Mouse (Mus musculus) hematopoietic stem cell, adult 5-6 weeks (primary cell): ENCODE results near the gene Sptlc2. TPM values are rescaled to one million over a fixed set of nuclear protein-coding genes. Genes with fewer than 3 reads are reported as not detected.
"Not testable (repeated sequence)": the region's sequence is repeated elsewhere in the genome, so short reads cannot be mapped to it uniquely, and the experiment has no call there.

Experiments
- ATAC-seq, 2 experiments: fragments of 125-278 bp in 1 of 2; replicated peaks in 1 of 2; 2 replicates each; pipeline ENCODE4 v1.8.0; 2016 to 2017; ENCODE audit warnings: inconsistent platforms in 2 of 2, mild to moderate bottlenecking in 2 of 2, moderate number of reproducible peaks in 2 of 2, low read depth in 1 of 2, moderate TSS enrichment in 1 of 2; ENCODE audit not compliant: low FRiP score in 2 of 2, poor library complexity in 2 of 2, severe bottlenecking in 2 of 2, insufficient read depth in 1 of 2, low TSS enrichment in 1 of 2
- total RNA-seq: library from RNA; stranded (forward); fragments of 172-1452, 232-1000 nt; gene quantifications from 2 replicates; pipeline ENCODE4 v1.2.3, GENCODE M21; 2017

Sptlc2 gene
- total RNA-seq, 1 experiment from 2014 or later, result 76.4 TPM

DNA sequence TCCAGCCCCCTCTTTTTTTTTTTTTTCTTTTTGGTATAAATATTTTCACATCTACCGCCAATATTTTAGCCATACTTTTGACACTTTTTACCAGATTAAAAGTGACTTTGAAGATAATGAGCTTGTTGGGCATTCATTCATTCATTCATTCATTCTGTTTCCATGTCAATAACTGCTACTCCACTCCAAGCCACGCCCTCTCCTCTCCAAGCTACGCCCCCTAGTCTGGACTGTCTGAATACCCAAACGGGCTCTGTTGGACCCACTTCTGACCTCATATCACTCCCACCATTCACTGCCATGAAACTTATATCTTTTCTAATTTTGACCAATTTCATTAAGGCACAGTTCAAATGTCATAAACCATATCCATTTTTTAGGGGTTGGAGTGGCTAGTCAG, 87.0 kb downstream of the Sptlc2 start:
- ATAC-seq, result no peak

DNA sequence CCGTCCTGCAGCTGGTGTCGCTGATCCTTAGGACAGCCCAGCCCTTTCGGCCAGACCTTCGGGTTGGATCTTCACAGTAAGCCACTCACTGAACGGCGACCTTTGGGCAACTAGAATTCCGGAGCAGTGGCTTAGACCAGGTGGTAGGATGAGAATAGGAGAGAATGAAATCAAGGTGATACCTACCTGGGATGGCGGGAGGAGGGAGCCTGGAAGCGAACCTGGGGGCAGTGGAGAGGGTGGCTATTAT, 87.8 kb downstream of the Sptlc2 start:
- ATAC-seq, result no peak; a peak in 1 of 4 replicates

DNA sequence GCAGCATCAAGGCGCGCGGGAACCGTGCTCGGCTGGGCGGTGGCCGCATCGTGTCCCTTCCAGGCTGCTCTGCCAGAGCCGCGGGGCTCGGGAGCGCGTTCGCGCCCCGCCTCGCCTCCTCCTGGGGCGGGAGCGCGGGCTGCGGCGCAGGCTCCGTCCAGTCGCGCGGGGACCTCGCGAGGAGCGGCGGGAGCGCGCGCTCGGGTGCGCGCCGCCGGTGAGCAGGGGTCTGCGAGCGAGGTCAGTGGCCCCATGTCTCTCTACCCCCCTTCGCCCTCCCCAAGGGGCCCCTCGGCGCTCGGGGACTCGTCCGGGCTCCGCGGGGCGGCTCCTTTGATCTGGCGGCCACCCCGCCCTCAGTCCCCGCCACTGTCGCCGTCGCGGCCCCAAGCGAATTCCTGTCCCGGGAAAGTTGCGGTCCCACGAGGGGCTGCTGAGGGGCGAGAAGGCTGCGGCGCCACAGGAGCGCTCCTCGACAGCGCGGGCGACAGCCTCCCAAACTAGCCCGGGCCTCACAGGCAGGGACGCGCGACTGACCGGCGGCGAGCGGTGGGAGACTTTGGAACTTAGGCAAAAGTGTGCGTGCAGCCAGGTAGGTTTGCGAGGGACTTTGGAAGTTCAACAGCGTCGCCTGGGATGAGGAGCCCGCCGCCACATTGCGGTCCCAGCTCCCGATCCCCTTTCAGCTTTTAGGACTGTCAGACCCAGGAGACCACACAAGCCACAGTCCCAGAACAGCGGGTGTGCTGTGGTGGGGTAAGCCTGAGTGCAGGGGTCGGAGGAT, 88.3 kb downstream of the Sptlc2 start, which contains the start of gene Ism2:
Gene Ism2 (minus strand): TSS at position 49 of the 784 bp plus-strand sequence.
- ATAC-seq, result peak; percentile 25 to 57; a peak in 2 of 4 replicates

DNA sequence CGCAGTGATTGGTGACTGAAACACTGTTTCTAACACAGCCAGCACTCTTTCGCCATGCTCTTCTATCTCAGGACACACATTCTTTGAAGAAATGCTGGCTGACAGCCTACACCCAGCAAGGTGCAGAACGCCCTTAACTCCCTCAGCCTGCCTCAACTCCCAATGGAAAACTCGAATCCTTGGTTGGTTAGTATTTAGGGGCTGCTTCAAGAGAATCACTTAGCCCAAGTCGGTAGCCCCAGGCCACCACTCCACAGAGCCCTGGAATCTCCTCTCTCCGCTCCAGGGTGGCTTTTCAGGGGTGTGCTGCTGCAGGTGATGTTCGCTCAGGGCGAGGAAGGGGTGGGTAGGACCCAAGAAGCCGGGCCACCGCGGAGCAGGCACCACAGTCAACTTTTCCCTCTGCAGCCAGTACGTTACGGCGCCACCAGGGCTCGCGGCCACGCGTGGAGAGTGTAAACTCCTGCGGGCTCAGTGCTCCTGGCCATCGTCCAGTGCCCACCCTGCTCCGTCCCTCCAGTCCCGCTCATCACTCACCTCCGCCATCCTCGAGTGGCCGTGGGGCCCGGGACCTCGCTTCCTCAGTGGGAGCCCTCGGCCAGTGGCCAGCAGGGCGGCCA, 89.0 kb downstream of the Sptlc2 start:
- ATAC-seq, result peak in 1 of 2 experiments; percentile 9; a peak in 2 of 4 replicates

DNA sequence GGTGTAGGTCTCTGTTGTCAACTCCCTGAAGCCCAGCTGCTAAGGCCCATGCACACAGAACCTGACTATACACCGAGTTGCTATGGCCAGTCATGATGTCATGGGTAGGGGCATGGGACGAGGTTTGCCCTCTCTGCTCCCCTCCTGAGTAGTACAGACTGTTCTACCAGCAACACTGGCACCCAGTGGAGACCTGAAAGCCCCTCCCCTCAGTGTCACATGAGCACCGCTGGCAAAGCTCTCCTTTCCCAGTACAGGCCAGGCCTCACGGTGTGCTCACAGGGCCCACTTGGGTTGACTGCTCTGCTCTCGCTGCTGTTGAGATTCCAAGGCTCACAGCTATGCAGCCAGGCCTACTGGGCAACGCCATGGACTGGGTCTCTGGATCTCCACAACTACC, 94.2 kb downstream of the Sptlc2 start:
- no peak for ATAC-seq

GRCm38 (mm10) chr12:87289100-87289499, 99.1 kb downstream of the Sptlc2 start:
- no peak for ATAC-seq

GRCm38 (mm10) chr12:87284726-87285125, 103.4 kb downstream of the Sptlc2 start:
- ATAC-seq, result no peak

DNA sequence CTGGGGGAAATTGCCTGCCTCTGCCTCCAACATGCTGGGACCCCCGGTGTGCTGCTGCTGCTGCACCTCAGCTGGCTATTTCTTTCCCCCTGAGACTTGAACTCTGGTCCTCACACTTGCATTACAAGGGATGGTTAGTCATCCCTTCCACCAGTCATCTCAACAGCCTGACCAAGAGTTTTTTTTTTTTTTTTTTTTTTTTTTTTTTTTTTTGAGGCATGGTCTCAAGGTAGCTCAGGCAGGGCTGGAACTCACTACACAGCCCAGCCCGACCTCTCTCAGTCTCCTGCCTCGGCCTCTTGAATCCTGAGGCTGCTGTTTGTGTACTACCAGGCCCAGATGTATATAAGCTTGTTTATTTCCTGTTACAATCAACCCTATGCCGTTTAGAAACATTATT, 103.9 kb downstream of the Sptlc2 start:
- ATAC-seq, result no peak

DNA sequence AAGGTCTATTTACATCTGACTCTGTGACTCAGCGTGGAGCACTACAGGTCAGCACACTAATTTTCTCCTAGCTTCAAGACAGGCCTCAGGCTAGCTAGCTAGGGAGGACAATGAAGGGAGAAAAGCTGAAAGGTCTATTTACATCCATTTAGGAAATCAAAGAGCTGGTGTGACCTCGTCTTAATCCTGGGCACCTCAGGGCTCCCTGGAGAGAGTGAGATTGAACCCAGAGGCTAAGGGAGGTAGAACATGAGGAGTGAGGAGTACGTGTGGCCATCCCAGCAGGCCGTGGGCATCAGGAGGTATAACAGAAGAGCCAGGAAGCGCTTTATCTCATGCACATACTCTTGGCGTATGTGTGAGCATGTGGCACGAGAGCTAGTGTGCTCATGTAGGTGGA, 104.4 kb downstream of the Sptlc2 start:
- ATAC-seq, result no peak

DNA sequence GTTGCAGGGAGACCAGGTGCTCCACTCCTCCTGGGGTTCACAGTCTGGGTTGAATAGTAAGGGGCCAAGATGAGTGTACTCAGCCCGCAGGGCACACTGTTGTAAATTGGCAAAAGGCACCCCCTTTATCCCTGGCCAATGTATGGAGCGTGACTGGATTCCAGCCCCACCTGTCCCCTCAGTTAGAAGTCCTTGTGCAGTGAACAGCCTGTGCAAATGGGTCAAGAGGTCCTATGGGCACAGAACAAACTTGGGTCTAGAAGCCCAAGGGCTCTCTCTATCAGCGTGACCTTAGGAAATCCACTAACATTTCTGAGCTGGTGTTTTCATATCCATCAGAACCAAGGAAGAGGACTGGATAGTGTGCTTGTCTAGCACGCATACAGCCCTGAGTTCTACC, 105.4 kb downstream of the Sptlc2 start:
- ATAC-seq, result no peak

DNA sequence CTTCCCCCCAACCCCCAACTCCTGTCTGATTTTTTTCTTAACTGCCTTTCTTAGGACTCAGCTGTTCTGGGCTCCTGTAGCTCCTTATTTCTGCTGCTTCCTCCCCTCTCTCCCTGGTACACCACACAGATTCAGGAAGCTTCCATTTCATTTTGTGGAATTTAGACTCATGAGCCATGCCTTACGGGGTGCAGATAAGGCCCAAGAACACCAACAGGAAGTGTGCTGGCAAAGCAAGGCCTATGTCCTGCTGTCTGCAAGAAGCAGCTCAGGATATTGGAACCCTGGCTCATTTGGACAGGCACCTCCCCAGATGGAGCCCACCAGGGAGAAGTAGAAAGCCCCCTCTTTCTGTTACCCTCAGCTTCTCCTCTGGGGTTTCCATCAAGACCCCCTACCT, 106.4 kb downstream of the Sptlc2 start:
- ATAC-seq, result no peak

DNA sequence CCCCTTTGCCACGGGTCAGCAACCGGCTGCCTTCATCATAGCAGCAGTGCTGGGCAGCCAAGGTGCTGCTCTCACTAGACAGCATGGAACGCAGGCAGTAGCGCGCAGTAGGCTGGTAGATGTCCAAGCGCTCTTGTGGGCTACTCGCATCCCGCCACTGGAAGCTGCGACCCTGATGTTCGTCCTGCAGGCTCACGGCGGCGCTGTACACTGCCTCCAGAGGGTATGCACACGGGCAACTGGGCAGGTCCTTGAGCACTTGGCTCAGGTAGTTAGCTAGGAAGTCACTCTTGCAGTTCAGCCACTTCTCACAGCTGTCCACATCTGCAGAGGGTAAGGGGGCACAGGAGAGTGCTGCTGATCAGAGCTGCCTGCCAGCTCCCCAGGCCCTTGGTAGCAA, 108.3 kb downstream of the Sptlc2 start:
- no peak for ATAC-seq

DNA sequence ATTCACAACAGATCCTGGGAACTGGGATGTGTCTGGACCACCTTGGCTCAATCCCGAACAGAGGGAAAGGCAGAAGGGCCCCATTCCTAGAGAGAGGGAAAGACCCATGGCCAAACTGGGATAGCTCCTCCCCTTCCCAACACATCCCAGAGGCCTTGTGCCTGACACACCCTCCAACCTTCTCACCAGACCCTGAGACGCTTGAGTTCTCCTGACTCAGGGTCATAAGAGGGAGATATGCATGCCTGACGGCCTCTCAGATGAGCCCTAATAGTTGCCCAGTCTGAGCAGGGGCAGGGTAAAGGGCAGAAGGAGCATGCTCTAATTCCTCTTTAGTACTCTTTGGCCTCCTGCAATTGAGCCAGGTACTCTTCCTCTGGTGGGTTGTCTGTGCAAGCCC, 108.8 kb downstream of the Sptlc2 start:
- ATAC-seq, result no peak

- ATAC-seq, result peak; percentile 23 to 47; a peak in 1 of 4 replicates
These were observed 109.9 kb downstream of the Sptlc2 start for GRCm38 (mm10) chr12:87278118-87278730.

- not testable (repeated sequence) for ATAC-seq
These were observed 110.9 kb downstream of the Sptlc2 start for GRCm38 (mm10) chr12:87277251-87277650.

GRCm38 (mm10) chr12:87274853-87275831, 113.0 kb downstream of the Sptlc2 start:
- no peak for ATAC-seq

DNA sequence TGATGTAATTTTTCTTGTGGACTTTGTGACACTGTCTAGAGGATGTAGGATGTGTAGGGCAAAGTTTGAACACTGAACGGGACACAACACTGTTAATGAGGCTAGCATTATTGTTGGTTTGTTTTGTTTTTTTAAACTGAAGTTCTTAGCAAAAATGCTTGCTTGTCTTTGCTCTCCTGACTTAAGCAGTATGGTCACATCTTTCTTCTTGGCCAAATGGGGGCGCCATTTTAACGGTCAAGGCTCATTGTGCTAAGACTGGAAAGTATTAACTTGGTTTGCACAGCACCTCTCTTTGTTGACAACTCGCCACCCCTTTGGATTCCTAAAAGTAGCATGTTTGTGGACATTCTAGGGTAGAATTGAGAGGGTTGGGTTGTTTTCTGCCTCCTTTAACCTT, 120.5 kb downstream of the Sptlc2 start:
- ATAC-seq, result no peak
